ENCODE assay signal across 8 mouse cellular contexts in the genomic region with DNA sequence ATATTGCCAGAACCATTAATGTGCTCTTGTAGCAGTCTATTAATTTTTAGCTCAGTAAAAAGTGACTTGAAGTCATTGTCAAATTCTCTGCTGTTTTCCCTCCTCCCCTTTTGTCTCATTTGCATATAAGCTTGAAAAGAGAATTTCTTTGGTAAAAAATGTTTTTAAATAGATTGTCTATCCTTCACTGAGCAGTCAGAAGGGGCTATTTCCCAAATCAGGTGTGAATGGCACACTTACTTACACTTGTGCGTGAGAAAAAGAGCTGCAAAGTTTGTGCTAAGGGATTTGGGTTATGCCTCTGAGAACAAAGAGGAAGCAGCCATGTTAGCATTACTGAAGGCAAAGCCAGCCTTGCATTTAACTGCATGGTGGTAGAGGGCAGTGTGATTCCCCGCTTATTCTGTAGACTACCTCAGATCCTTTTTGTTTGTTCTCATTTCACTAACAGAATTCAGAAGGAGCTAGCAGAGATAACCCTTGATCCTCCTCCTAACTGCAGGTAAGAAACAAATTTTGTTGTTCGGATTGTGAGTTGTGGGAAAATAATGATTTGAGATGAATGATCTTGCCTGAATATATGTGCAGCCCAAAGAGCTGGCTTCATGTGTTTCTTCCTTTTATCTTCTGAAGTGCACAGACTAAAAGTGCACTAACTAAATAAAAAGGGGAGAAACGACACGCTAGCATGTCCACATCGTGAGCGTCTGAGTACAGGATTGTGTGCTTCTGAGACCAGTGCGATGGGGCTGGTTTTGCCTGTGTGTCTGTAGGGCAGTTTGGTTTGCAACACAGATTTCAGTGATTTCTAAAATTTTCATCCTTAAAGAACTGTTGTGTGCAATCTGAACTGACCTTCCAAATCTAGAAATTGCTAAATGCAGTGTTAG. TPM values are rescaled to one million over a fixed set of nuclear protein-coding genes. Genes with fewer than 3 reads are reported as not detected.
DNase-seq lines count a peak whose midpoint lies in the region; ATAC-seq lines count a peak whose summit lies in the region.

No protein-coding gene starts in this region.

- ATAC-seq in CD4-positive, CD25-positive, alpha-beta regulatory T cell, adult 4 months = no peak
- ATAC-seq in embryonic facial prominence, embryonic 11.5 days (replicated peaks; ENCODE audit: insufficient number of reproducible peaks, low FRiP score, low TSS enrichment, low read depth) = no peak
- ATAC-seq in hematopoietic stem cell, adult 5-6 weeks (replicated peaks in 1 of 2; ENCODE audit: insufficient read depth in 1 of 2, low FRiP score in 2 of 2, low TSS enrichment in 1 of 2, low read depth in 1 of 2, poor library complexity in 2 of 2, severe bottlenecking in 2 of 2) = peak; percentile 26 to 54; a peak in 3 of 4 replicates
- no peak for ATAC-seq in liver, embryonic 12.5 days

- 39% methylated on average over 8 of the region's 8 CpGs for WGBS in embryonic facial prominence, embryonic 11.5 days
- 72% methylated on average over 8 of the region's 8 CpGs for WGBS in liver, embryonic 12.5 days (ENCODE audit: insufficient replicate concordance)

- H3K27me3 ChIP-seq in embryonic facial prominence, embryonic 11.5 days (ENCODE audit: control insufficient read depth, insufficient read depth, low read length) = no peaks in the 10 kb centered on the region
- no peaks in the 10 kb centered on the region for H3K27me3 ChIP-seq in liver, embryonic 12.5 days (replicated peaks)

- H3K4me1 ChIP-seq in embryonic facial prominence, embryonic 11.5 days (ENCODE audit: control insufficient read depth, insufficient read depth, low read length) = no peaks in the 10 kb centered on the region
- H3K4me1 ChIP-seq in liver, embryonic 12.5 days = peaks cover 61% of the 10 kb centered on the region

- H3K27ac ChIP-seq in embryonic facial prominence, embryonic 11.5 days (replicated peaks; ENCODE audit: low read depth, low read length) = no peak overlapping the region
- H3K27ac ChIP-seq in liver, embryonic 12.5 days = peak overlapping the region; percentile 31; the same call in 1 of the 2 replicates

- no peaks in the 10 kb centered on the region for H3K9me3 ChIP-seq in embryonic facial prominence, embryonic 11.5 days (replicated peaks; ENCODE audit: control insufficient read depth, low read length)
- no peaks in the 10 kb centered on the region for H3K9me3 ChIP-seq in liver, embryonic 12.5 days (replicated peaks)

- peak; percentile 55 for DNase-seq in CD4-positive, CD25-positive, alpha-beta regulatory T cell, adult 2 months (ENCODE audit: low read depth, low spot score)
- DNase-seq in A20 (ENCODE audit: low read depth, low spot score) = peak; percentile 81
- DNase-seq in embryonic facial prominence, embryonic 11.5 days (ENCODE audit: low spot score) = peak; percentile 74
- peak; percentile 14 to 34 for DNase-seq in natural killer cell, adult 2 months (ENCODE audit: low spot score in 2 of 2)
- no peak for DNase-seq in urinary bladder, postnatal 4 days (ENCODE audit: low spot score in 2 of 2)

- peak overlapping the region; percentile 69 for H3K9ac ChIP-seq in embryonic facial prominence, embryonic 11.5 days (replicated peaks; ENCODE audit: low read length)
- peak overlapping the region; percentile 46; the same call in 1 of the 2 replicates for H3K9ac ChIP-seq in liver, embryonic 12.5 days

- peak overlapping the region; percentile 51 for H3K4me2 ChIP-seq in embryonic facial prominence, embryonic 11.5 days (ENCODE audit: low read depth, low read length)
- peak overlapping the region; percentile 86 for H3K4me2 ChIP-seq in liver, embryonic 12.5 days

- peak overlapping the region; percentile 23 for H3K4me3 ChIP-seq in embryonic facial prominence, embryonic 11.5 days (ENCODE audit: low read depth, low read length)
- H3K4me3 ChIP-seq in liver, embryonic 12.5 days = peak overlapping the region; percentile 99

- no peaks in the 10 kb centered on the region for H3K36me3 ChIP-seq in embryonic facial prominence, embryonic 11.5 days (replicated peaks; ENCODE audit: control insufficient read depth, insufficient read depth, low read depth, low read length)
- H3K36me3 ChIP-seq in liver, embryonic 12.5 days = peaks cover 37% of the 10 kb centered on the region

RNA-seq across cellular contexts. Expression of a gene that starts 4.3 kb away (rescaled TPM):
- 10 to 100 TPM; 10.1 to 10.5 TPM for polyA plus RNA-seq in CD4-positive, CD25-positive, alpha-beta regulatory T cell, adult 4 months (2017; shearing (Covaris generic))
- 248 and 251 TPM in 2 replicates for polyA plus RNA-seq in embryonic facial prominence, embryonic 11.5 days (2014; fragmentation: Nextera tagmentation; extraction: Ambion mirVana)
- total RNA-seq in hematopoietic stem cell, adult 5-6 weeks (2017) = 85.5 and 94.6 TPM in 2 replicates
- polyA plus RNA-seq in liver, embryonic 12.5 days (2016; fragmentation: Nextera tagmentation; extraction: Ambion mirVana) = 107 and 109 TPM in 2 replicates

Comparison
In these comparisons a context has a peak if more than half of its experiments do, and no peak if none do; other contexts are left out.
1. DNase-seq: peak in CD4-positive, CD25-positive, alpha-beta regulatory T cell, adult 2 months (single experiment), A20 (single experiment), embryonic facial prominence, embryonic 11.5 days (single experiment) and natural killer cell, adult 2 months (2 of 2); none in urinary bladder, postnatal 4 days (0 of 2).
2. ATAC-seq: peak in hematopoietic stem cell, adult 5-6 weeks (2 of 2); none in CD4-positive, CD25-positive, alpha-beta regulatory T cell, adult 4 months (single experiment), embryonic facial prominence, embryonic 11.5 days (single experiment) and liver, embryonic 12.5 days (single experiment).